Mouse (Mus musculus) cerebellum, adult 9-11 months (tissue): ENCODE data around the gene Enox1.
A peak's percentile ranks its signal among the peaks of the same experiment; 100 is the strongest.
"Not testable (repeated sequence)": the region's sequence is repeated elsewhere in the genome, so short reads cannot be mapped to it uniquely, and the experiment has no call there.

Experiments
- DNase-seq: peaks from one replicate; pipeline ENCODE4 v3.0.0; 2022

Enox1 gene

DNA sequence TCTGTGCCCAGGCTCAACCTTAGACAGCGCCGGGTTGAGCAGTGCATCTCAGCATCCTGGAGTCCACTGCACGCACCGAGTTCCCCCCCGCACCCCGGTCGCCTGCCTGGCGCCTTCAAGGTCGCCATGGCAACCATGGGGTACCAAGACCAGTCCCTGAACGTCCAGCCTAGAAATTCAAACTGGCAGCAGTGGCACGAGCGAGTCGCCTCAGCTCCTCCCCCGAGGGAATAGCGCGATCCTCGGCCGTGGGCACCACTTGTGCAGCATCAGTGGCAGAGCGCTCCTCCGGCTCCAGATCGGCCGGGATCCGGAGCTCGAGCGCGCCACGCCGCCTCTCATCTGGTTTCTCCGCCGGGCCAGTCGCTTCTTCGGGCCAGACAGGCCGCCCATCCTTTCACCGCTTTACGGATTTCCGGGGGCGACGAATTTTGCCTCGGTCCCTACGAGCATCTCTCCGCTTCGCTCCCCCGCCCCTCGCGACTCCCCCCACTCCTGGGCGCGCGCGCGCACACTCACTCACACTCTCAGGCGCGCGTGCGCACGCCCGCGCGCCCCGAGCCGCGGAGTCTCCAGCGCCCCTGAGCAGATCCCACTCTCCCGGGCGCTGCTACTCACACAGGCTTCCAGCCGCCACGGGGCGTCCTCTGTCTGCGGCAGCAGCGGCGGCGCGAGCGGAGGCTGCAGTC, at the start of gene Enox1:
Enox1 (plus strand) TSS at position 542 of the 689 bp plus-strand sequence.
- peak; percentile 87 for DNase-seq

DNA sequence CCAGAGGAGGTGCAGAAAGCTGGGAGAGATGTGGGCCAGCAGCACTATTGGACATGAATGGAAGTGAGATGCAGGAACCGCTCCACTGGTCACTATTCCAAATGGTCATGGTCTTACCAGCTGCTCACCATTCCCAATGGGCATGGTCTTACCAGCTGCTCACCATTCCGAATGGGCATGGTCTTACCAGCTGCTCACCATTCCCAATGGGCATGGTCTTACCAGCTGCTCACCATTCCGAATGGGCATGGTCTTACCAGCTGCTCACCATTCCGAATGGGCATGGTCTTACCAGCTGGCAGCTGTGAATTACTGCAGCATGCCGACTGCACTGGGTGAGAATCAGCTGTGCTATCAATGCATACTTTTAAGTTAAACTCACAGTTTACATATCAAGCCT, 45.9 kb upstream of the Enox1 start:
- DNase-seq = not testable (repeated sequence)

DNA sequence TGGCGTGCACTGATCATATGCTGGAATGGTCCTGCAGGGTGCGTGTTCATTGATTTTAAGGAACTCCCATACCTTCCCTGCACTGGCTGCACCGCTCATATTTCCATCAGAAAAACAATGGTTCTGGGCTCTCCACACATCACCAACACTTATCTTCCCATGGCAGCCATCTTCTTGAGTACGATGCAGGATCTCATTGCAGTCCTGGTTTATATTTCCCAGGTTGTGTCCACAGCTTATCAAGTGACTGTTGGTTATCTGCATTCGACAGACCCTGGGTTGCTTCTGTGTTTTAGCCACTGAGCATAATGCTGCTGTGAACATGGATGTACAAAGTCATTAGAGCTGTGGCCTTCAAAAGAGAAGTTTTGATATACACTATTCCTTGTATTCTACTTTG, 26.0 kb upstream of the Enox1 start:
- no peak for DNase-seq

DNA sequence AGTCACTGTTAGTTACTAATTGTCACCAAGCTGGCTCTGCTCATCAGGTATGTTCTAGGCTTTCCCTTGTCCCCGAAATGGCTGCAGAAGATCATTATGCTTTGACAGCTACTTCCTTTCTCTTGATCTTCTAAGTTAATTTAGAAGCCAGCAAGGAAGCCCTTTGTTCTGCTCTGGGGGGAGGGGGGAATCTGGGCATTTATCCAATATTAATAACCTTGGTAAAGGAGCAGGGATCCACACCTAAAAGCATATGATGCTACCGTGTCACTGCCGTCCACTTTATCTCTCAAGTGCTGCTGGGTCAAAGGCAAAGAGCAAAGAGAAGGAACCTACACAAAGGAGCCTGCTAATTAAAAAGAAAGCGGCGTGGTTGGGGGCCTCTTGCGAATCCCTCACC, 19.6 kb upstream of the Enox1 start:
- DNase-seq = no peak

DNA sequence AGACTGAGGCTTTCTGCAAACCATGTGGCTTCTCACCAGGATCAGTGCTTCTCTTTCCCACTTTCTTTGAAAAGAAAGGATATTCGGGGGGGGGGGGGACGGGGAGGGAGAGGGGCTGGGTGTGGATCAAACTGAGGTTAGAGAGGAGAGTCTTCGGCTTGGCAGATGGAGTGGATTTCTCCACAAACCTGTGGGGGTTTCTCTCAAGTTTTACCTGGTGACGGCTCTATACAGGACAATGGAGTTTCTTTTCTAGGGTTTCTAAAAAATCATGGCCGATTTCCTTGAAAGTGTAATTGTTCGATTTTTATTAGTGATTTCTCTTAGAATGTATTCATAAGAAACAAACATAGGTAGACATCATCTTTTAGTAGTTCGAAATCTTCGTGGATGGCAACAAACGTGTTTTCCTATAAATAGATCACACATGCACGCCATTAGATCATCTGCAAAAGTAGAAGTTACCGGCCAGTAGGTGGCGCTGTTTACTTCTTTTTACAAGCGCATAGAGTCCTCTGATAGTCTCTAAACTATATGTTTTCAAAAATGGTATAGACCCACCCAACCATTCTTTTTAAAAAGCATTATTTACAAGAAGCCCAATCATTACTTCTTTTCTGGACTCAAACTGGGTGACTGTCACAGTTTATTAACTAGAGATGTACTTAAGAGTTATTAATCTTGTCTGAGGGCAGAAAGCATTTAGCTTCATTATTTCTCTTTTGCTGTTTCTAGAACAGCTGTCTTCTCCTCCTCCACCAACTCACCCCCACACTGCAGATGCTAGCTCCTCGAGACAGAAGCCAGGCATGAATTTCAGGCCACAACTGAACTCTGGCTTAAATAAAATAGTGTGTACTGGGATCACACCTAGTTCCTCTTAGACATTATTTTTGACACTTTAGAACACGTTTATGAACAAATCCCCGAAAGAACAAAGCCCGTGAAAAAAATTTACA, 15.0 kb upstream of the Enox1 start:
- peak; percentile 52 for DNase-seq

DNA sequence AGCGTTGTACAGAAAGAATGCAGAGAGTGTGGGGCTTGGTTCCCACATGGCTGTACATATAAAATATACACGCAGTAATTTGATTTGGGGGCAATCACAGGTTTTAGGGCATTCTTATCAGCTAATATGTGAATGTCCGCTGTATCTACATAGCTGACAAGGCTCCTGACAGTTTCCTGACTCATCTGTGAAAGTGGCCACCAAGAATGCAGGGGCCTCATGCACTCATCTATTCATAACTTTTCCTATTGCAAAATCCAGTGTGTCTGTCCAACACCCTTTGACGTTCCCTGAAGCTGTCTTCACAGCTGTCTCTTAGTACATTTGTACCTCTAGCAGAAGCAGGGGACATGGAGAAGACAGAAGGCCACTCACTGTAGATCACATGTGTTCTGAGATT, 11.5 kb upstream of the Enox1 start:
- DNase-seq = no peak

DNA sequence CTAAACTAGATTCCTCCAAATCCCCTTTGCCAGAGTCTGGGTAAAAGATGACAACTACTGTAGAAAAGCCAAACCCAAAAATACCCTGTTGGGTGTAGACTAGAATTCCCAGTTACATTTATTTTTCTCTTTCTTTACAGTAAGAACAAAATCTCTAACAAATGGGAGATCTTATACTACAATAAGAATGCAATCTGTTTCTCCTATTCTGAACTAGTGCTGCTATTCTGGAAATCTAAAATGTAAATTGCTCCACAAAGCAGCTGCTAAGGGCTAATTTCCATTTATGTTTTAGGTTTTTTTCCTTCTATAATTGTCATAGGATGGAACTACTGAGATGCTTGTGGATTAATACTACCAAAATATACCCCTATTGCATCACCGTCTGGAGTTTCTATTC, 8.9 kb upstream of the Enox1 start:
- no peak for DNase-seq

DNA sequence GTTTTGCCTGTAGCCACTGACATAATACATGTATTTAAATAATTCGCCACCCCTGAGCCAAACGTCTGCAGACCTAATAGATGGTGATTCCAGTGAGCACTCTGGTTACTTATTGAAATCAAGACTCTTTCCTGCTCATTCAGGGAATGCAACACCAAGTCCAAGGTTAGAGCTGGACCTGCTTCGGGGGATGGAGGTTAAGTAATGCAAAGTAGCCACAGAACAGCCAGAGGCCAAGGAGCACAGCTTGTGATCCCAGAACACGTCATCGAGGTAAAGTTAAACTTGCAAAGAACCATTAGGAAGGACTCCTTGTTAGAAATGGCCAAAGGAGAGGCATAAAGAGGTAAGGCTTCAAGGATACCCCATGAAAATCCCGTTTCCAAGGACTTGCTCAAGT, 6.0 kb upstream of the Enox1 start:
- no peak for DNase-seq

DNA sequence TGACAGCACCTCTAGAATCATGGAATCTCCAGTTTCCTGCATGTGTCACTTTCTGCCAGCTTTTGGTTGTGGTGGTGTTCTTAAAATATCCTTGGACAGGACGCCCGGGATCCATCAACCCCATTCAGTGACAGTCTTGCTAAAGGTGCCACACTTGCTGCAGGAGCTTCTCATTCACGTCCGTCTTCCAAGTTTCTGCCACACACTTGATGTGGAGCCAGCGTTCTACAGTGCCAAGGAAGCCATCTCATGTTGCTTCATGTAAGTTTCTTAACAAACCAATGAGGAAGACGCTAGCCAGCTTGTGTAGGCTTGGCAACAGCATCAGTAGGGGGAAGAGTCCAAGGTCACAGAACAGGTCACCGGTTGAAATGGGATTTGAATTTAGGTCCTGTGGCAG, 5.1 kb upstream of the Enox1 start:
- no peak for DNase-seq

DNA sequence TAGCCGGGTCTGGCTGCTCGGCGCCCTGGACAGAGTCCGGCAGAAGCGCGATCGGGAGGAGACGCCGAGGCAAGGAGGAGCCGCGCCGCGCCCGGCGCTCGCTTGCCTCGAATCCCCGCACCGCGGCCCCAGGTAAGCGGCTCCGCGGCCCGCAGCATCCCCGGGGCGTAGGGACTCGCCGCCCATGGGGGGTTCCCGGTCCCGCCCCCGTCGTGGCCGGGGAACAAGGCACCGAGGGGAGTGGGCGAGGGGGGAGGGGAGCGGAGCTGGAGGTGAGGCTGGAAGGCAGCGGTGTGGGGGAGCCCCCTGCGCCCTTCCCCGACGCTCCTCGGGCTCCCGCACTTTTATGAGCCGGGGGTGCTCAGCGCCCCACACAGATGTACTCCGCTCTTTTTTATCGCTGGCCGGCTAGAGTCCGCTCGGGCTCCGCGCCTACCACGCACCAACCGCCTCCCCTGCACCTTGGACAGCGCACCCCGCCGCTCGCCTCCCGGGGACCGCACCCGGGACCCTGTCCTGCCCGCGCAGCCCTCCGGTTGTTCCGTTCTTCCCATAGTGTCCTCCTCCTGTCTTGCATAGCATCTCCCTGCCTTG, 445 bp downstream of the Enox1 start:
- no peak for DNase-seq

DNA sequence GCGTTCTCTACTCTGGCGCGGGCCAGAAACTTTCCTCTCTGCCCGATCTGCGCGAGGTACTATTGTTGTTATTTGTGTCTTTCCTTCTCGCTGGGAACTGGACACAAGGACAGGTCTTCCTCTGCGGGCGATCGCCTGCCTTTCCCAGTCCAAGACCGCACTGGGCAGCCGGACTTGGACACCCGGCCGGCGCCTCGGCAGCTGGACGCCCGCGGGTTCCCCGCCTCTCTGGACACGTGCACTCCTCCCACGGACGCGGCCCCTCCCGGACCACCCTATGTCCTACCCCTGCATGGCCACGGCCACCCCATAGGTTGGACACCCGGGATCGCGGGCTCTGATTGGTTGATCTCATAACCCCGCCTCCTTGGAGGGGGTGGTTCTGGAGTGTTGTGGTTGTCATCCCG, 945 bp downstream of the Enox1 start:
- DNase-seq = peak; percentile 94

DNA sequence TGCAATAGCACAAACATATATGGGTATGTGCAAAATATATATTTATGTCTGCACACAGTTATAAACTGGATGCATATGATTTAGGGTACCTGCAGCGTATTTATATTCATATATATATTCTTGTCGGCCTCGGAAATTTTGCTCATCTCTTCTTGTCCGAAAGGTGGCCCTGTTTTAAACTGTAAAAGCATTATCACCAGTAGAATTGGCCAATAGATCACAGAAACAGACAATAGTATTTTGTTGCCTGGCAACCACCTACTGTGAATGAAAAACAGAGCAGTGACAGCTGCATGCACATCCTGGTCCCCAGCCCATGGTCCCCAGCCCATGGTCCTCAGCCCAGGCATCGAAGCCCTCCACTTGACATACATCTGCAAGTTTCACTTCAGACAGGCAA, 2.8 kb downstream of the Enox1 start:
- no peak for DNase-seq

DNA sequence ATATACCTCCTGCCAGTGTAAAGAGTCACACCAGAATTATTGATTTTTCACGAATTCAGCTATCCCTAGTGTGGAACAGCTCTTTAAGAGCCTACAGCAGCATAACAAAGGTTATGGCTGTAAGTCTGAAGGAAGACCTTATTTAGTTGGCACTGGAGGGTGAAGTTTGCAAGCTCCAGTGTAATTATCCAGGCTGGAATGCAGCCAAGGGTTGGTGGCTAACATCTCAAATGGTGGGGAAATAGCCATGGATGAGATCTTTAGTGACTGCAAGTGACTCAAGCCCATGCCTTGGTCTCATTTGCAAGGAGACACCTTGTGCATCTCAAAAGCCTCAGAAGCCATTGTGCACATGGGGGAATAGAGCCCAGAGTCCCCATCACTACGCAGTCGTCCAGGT, 5.9 kb downstream of the Enox1 start:
- no peak for DNase-seq

DNA sequence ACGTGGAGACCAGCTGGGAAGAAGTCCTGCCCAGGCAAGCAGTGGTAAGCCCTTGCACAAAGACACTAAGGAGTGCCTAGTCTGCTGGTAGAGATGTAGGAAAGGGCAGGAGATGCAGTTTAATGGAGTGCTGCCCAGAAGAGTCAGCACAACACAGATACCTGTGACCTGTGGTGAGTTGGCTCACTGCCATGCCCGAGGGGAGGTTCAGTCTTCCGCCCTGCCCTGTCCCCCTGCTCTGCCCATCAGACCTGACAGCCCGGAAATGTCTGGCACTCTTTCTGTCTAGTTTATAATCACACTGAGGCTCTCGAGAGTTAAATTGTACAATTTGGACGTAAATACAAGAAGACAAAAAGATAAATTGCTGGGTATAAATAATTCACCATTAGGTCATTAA, 7.8 kb downstream of the Enox1 start:
- peak; percentile 41 for DNase-seq

DNA sequence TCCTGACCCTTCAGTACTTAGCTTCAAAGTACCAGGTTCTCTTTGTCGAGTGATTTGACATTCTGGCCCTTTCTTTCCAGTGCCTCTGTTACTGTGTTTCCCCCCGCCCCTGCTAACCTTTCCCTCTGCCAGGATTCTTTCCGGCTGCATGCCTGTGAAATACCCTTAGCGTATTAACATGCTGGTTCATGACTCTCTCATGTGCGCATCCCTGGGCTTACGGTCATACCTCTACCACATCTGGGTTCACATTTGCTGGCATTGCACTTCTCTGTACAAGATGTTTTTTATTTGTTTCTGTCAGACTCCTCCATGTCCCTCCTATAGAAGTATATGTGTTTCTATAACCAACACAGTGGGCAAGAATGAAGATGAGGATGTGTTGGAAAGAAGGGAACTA, 11.6 kb downstream of the Enox1 start:
- no peak for DNase-seq

DNA sequence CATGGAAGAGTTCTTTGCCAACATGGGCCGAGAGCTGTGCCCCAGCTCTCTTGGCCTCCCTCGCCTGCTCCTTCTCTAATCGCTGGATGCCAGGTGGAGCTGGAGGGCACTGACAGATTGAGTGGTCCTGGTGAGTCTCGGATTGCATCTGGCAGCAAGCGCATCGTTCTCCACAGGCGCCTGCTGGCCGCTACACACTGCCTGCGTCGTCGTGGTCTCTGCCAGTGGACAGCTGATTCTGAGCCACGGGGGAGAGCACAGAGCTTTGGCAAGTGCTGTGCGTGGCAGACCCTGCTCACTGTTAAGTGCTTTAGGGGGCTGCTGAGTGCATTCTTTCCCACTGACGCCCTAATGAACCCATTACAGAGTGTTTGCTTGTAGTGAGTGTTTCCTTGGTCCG, 17.9 kb downstream of the Enox1 start:
- DNase-seq = peak; percentile 85

DNA sequence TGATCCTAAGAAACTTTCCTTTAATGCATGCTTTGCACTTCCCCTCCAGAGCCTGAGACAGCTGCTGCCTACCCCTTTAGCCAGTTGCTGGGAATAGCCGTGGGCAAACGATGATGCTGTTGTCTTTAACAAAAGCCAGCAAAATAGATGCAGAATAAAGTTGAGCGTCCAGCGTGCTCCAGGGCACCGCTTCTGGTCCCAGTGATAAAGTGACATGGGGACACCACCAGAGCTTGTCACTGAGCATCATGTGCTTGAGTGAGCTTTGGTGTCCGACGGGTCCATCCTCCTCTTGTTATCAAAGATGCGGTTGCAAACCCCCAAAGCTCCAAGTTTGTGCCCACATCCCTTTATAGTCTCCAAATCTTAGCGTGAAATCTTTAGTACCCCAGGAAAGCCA, 18.4 kb downstream of the Enox1 start:
- no peak for DNase-seq

DNA sequence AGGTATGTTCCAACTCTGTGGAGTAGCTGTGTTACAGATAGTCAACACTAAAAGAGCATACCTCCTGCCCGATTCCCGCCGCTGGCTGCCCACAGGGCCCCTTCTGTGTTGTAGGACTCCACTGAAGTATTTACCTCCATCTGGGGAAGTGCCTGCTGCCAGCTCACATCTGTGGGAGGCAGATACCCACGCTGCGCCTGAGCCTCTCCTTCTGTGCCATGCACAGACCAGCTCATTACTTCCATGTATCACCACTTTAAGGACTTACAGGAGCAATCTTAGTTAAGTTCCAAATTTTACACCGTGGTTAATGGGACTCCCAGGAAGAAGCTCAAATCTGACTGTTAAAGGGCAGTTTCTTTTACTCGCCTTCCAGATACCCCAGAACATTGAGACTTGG, 23.7 kb downstream of the Enox1 start:
- DNase-seq = no peak

DNA sequence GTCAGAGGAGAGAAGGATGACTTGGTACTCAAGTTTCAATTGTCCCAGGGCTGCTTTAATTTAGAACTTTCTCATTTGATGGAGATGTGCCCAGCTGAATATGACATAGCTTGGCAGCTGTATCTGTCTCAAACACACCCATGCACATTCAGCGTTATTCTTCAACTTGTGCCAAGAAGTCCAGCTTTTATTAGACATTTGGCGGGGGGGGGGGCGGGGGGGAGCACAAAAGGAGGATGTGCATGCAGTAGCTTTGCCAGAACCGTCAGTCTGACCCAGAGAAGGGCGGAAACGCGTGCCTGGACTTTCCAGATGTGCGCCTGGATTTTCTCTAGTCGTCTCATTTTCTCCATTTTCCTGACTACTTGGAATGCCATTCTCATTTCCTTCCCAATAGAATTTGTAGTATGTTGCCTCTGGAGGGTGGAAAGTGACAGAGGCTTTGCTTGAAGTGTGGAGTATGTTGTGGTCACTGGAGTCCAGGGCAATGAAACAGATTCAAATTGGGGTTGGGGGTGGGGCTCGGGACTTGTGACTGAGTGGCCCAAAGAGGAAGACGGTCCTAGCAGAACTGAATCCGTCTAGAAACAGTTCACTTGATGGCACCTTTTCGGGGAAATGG, 24.3 kb downstream of the Enox1 start:
- DNase-seq = no peak

DNA sequence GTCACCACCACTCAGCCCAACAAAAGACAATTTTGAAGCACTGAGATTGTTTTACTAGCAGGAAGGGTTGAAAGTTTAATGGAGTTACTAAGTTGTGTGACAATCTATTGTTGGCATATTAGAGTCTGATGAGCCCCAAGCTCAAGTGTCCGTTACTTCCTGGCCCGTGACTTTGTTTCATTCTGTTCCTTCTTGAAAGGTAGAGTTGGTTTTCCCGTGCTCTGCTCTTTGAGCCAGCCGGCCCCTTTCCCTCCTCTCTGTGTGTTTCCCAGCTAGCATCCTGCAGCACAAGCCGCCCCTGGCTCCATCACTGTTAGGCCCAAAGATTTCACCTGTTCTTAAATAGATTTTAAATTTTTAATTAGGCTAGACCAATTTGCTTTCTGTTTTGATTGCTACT, 26.9 kb downstream of the Enox1 start:
- no peak for DNase-seq

DNA sequence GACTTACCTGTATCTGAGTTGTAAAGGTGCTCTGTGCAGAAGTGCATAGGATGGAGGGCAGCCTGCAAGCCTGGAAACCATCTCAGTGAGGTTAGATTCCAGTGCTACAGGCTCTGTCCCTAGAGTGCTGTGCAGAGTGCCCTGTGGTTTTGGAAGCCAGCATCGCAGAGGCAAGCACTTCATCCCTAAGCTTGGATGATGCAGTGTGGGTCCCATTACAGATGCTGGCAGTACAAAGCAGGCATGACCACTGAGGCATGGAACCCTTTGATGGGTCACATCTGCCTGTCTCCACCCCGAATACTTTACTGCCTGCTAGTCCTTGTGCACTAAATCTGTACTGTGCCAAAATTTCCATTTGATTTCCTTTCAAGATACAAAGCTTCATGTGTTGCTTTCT, 33.6 kb downstream of the Enox1 start:
- DNase-seq = no peak

DNA sequence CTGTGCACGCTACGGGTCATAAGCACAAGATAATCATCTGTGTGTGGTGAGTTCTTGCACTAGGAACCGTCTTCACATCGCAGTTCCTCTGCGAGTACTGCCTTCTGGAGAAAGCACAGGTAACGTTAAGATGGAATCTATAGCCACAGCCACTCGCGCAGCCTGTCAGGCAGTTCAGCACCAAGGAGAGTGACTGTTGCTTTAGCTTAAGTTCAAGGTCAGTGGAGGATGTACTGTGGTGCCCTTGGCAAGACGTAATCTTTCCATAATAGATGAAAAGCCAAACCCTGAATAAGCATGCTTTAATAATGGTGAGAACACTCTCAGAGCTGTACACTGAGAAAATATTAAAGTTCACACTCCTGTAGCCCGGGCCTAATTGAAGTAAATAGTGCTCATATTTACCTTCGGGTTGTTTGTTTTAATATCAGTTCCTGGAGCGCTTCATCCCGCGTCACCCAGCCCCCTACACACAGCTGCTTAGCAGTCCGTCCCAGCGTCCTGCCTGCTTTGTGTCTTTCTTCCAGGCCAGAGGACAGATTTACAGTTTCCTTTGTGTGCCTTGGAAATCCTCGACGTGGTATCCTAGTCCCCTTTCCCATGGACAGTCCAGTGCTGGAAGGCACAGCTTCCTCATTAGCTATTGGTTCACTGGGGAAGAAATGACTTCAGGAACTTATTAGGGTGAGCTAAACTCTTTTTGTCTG, 38.9 kb downstream of the Enox1 start:
- DNase-seq = no peak

DNA sequence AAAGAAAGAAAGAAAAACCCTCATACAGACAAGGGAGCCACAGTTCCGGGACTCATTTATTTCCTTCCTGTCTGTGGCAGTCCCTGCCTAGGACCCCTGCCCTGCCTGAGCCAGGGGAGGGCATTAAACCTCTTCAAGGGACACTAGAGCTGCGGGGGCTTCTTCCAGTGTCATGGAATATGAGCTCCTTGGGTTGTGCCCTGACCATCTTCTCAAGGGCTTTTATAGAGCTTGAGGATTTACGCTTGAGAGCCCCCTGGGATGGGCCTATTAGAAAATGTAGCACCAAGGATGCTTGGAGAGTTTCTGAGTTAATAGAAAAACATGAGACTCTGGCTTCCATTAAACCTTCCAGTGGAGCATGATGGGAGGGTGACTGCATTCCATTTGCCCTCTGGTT, 39.7 kb downstream of the Enox1 start:
- no peak for DNase-seq
